In genomic region chr17:71551757-71552451, GRCm38 (mm10) we compare ENCODE assay signal across 8 mouse cellular contexts. TPM values are rescaled to one million over a fixed set of nuclear protein-coding genes. Genes with fewer than 3 reads are reported as not detected.
DNase-seq lines count a peak whose midpoint lies in the region; ATAC-seq lines count a peak whose summit lies in the region.

Gene Spdya, plus strand, starts transcription at chr17:71552061.

- H3K4me1 ChIP-seq in forebrain, embryonic 10.5 days = peaks cover 18% of the 10 kb centered on the region
- peaks cover 12% of the 10 kb centered on the region for H3K4me1 ChIP-seq in heart, embryonic 15.5 days (replicated peaks)
- H3K4me1 ChIP-seq in liver, embryonic 12.5 days = peaks cover 17% of the 10 kb centered on the region
- no peaks in the 10 kb centered on the region for H3K4me1 ChIP-seq in stomach, embryonic 14.5 days (ENCODE audit: control insufficient read depth, insufficient read depth, low read length)

- no peaks in the 10 kb centered on the region for H3K9me3 ChIP-seq in forebrain, embryonic 10.5 days
- no peaks in the 10 kb centered on the region for H3K9me3 ChIP-seq in heart, embryonic 15.5 days (replicated peaks)
- H3K9me3 ChIP-seq in liver, embryonic 12.5 days (replicated peaks) = no peaks in the 10 kb centered on the region
- H3K9me3 ChIP-seq in stomach, embryonic 14.5 days (ENCODE audit: control insufficient read depth, low read depth, low read length) = no peaks in the 10 kb centered on the region

- under 1% methylated on average over 78 of the region's 78 CpGs for WGBS in forebrain, embryonic 10.5 days
- under 1% methylated on average over 72 of the region's 78 CpGs for WGBS in heart, embryonic 15.5 days
- WGBS in liver, embryonic 12.5 days (ENCODE audit: insufficient replicate concordance) = 1% methylated on average over 70 of the region's 78 CpGs
- under 1% methylated on average over 73 of the region's 78 CpGs for WGBS in stomach, embryonic 14.5 days

- DNase-seq in CD8-positive naive resting alpha-beta T cell, adult 2 months (ENCODE audit: low read depth in 2 of 2, low spot score in 2 of 2) = peak; percentile 31 to 44
- DNase-seq in c-Kit-negative CD71-positive TER-119-positive erythroid progenitor cells, embryonic 14.5 days (ENCODE audit: low read depth, low spot score) = peak; percentile 80
- peak; percentile 87 for DNase-seq in forebrain, embryonic 10.5 days (ENCODE audit: extremely low spot score, low spot score)
- DNase-seq in kidney, postnatal 14 days = peak; percentile 92
- peak; percentile 53 to 68 for DNase-seq in natural killer cell, adult 2 months (ENCODE audit: low spot score in 2 of 2)

- H3K9ac ChIP-seq in heart, embryonic 15.5 days = peak within 1 kb of the TSS; percentile 52
- peak within 1 kb of the TSS; percentile 78 for H3K9ac ChIP-seq in liver, embryonic 12.5 days
- peak within 1 kb of the TSS; percentile 76 for H3K9ac ChIP-seq in stomach, embryonic 14.5 days (replicated peaks; ENCODE audit: low read depth, low read length)

- peaks cover 54% of the 10 kb centered on the region for H3K27me3 ChIP-seq in forebrain, embryonic 10.5 days (ENCODE audit: poor library complexity, severe bottlenecking)
- H3K27me3 ChIP-seq in heart, embryonic 15.5 days = peaks cover 30% of the 10 kb centered on the region
- H3K27me3 ChIP-seq in liver, embryonic 12.5 days (replicated peaks) = peaks cover 58% of the 10 kb centered on the region
- no peaks in the 10 kb centered on the region; the same call in 1 of the 2 replicates for H3K27me3 ChIP-seq in stomach, embryonic 14.5 days (ENCODE audit: control insufficient read depth, insufficient read depth, low read length)

- peak; percentile 95 for ATAC-seq in heart, embryonic 15.5 days (replicated peaks; ENCODE audit: insufficient number of reproducible peaks, insufficient read depth, low FRiP score, low read depth)
- peak; percentile 94 for ATAC-seq in liver, embryonic 12.5 days
- ATAC-seq in stomach, embryonic 14.5 days (ENCODE audit: insufficient number of reproducible peaks, insufficient read depth, low FRiP score, low read depth) = peak; percentile 95

- H3K4me3 ChIP-seq in forebrain, embryonic 10.5 days = peak within 1 kb of the TSS; percentile 86
- peak within 1 kb of the TSS; percentile 61 for H3K4me3 ChIP-seq in heart, embryonic 15.5 days
- peak within 1 kb of the TSS; percentile 70 for H3K4me3 ChIP-seq in liver, embryonic 12.5 days
- H3K4me3 ChIP-seq in stomach, embryonic 14.5 days (ENCODE audit: low read depth, low read length) = peak within 1 kb of the TSS; percentile 76

- H3K27ac ChIP-seq in forebrain, embryonic 10.5 days = peak within 1 kb of the TSS; percentile 91
- H3K27ac ChIP-seq in heart, embryonic 15.5 days = no peak within 1 kb of the TSS
- peak within 1 kb of the TSS; percentile 52; the same call in 1 of the 2 replicates for H3K27ac ChIP-seq in liver, embryonic 12.5 days
- H3K27ac ChIP-seq in stomach, embryonic 14.5 days (ENCODE audit: low read length) = no peak within 1 kb of the TSS

- H3K4me2 ChIP-seq in heart, embryonic 15.5 days = peak within 1 kb of the TSS; percentile 97
- H3K4me2 ChIP-seq in liver, embryonic 12.5 days = peak within 1 kb of the TSS; percentile 100
- peak within 1 kb of the TSS; percentile 99 for H3K4me2 ChIP-seq in stomach, embryonic 14.5 days (replicated peaks; ENCODE audit: low read depth, low read length)

- H3K36me3 ChIP-seq in forebrain, embryonic 10.5 days (replicated peaks) = no peaks in the 10 kb centered on the region
- no peaks in the 10 kb centered on the region for H3K36me3 ChIP-seq in heart, embryonic 15.5 days
- no peaks in the 10 kb centered on the region for H3K36me3 ChIP-seq in liver, embryonic 12.5 days
- H3K36me3 ChIP-seq in stomach, embryonic 14.5 days (ENCODE audit: control insufficient read depth, insufficient read depth, low read length) = no peaks in the 10 kb centered on the region

RNA-seq across cellular contexts. Expression of gene Spdya, which starts in this region (rescaled TPM):
- polyA plus RNA-seq in forebrain, embryonic 10.5 days (2016; fragmentation: Nextera tagmentation; extraction: Ambion mirVana) = 1.0 and 1.3 TPM in 2 replicates
- 0.23 and 0.39 TPM in 2 replicates for polyA plus RNA-seq in heart, embryonic 15.5 days (2015; fragmentation: Nextera tagmentation; extraction: Ambion mirVana)
- 0.21 and 0.37 TPM in 2 replicates for polyA plus RNA-seq in liver, embryonic 12.5 days (2016; fragmentation: Nextera tagmentation; extraction: Ambion mirVana)
- 1.3 and 1.5 TPM in 2 replicates for polyA plus RNA-seq in stomach, embryonic 14.5 days (2014; fragmentation: Nextera tagmentation; extraction: Ambion mirVana)

Comparison
In these comparisons a context has a peak if more than half of its experiments do, and no peak if none do; other contexts are left out.
1. Peak in ATAC-seq, H3K4me3 ChIP-seq, H3K9ac ChIP-seq and H3K4me2 ChIP-seq in heart, embryonic 15.5 days; RNA of the gene not detected or under 1 TPM.
2. Peak in ATAC-seq, H3K4me3 ChIP-seq, H3K27ac ChIP-seq, H3K9ac ChIP-seq and H3K4me2 ChIP-seq in liver, embryonic 12.5 days; RNA of the gene not detected or under 1 TPM.
3. DNase-seq: peak in every context shown above with its lines; median percentile 92 in kidney, postnatal 14 days; 87 in forebrain, embryonic 10.5 days; 80 in c-Kit-negative CD71-positive TER-119-positive erythroid progenitor cells, embryonic 14.5 days; 60 in natural killer cell, adult 2 months; 38 in CD8-positive naive resting alpha-beta T cell, adult 2 months.